Mouse (Mus musculus) common myeloid progenitor, adult 5-6 weeks (primary cell): ENCODE results near the gene Fgfr2. TPM values are rescaled to one million over a fixed set of nuclear protein-coding genes. Genes with fewer than 3 reads are reported as not detected.

ENCODE experiments used
- ATAC-seq: replicated peaks from 2 replicates; pipeline ENCODE4 v1.8.0; 2016; ENCODE audit warnings: low read depth, mild to moderate bottlenecking, moderate TSS enrichment, inconsistent platforms; ENCODE audit not compliant: poor library complexity, severe bottlenecking
- total RNA-seq: library from RNA; stranded (forward); fragments of 200-1000, 187-1606 nt; gene quantifications from 2 replicates; pipeline ENCODE4 v1.2.3, GENCODE M21; 2017

Gene Fgfr2
- total RNA-seq, 1 experiment from 2014 or later = not detected

- ATAC-seq = no peak
These were observed 140.5 kb downstream of the Fgfr2 start for GRCm38 (mm10) chr7:132982639-132983038.

DNA sequence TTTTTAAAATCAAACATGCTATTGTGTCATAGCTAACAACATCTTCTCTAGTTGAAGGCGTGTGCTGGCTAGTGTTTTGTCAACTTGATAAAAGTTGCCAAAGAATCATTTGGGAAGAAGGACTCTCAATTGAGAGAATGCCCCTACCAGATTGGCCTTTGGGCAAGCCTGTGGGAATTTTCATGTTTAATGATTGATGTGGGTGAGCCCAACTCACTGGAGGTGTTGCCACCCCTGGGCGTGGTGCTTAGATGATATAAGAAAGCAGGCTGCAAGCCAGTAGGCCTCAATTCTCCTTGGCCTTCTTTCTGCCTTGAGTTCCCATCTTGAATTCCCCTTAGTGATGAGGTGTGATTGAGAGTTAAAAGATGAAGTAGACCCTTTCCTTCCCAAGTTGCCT is 145.2 kb downstream of the Fgfr2 start:
- no peak for ATAC-seq

- ATAC-seq = no peak
These were observed 147.1 kb downstream of the Fgfr2 start for GRCm38 (mm10) chr7:132976079-132976478.

DNA sequence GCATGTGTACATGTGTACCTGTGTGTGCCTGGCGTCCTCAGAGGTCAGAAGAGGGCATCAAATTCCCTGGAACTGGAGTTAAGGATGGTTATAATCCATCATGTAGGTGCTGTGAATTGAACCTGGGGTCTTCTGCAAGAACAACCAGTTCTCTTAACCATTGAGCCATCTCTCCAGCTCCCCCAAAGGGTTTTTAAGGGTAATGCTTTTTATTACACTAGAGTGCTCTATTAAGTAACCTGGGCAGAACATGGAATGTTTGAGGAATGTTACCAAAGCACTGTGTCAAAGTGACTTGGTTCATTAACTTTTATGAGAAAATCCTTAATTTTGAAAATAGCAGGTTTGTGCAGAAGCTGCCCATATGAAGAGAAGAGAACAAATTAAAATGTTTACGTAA is 151.1 kb downstream of the Fgfr2 start:
- no peak for ATAC-seq

DNA sequence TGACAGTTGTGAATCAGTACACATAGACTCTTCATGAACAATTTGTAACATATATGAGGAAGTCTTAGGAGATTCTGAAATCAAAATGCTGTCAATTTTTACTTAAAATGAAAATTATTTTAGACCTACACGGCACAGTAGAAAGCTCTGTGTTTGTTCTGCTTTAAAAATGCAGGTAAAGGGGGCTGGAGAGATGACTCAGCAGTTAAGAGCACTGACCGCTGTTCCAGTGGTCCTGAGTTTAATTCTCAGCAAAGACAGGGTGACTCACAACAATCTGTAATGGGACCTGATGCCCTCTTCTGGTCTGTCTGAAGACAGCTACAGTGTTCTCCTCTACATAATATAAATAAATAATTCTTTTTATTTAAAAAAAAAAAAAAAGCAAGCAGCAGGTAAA is 157.4 kb downstream of the Fgfr2 start:
- ATAC-seq = no peak

- ATAC-seq = no peak
These were observed 158.8 kb downstream of the Fgfr2 start for GRCm38 (mm10) chr7:132964395-132964794.

DNA sequence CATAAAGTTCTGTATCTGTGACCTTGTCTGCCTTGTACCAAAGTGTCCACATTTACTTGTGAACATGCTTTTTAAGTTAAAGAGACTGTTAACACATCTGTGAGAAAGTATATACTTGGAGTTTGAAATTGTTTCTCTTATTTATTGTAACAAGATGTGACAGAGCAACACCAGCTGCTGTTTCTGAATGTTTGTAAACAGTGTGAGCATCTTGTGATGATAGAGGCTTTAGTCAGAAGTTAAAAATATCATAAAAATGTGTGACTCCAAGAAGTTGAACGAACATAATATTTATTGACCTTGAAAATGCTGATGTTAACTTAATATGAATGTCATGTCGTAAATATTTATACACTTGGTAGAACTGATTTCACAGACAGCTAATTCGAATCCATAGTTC is 172.5 kb downstream of the Fgfr2 start:
- ATAC-seq = no peak

DNA sequence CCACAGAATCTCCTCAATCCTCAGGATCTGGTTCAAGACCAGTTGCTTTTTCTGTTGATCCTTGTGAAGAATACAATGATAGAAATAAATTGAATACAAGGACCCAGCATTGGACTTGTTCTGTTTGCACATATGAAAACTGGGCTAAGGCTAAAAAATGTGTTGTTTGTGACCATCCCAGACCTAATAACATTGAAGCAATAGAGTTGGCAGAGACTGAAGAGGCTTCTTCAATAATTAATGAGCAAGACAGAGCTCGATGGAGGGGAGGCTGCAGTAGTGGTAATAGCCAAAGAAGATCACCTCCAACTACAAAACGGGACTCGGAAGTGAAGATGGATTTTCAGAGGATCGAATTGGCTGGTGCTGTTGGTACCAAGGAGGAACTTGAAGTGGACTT is 173.2 kb downstream of the Fgfr2 start:
- no peak for ATAC-seq

DNA sequence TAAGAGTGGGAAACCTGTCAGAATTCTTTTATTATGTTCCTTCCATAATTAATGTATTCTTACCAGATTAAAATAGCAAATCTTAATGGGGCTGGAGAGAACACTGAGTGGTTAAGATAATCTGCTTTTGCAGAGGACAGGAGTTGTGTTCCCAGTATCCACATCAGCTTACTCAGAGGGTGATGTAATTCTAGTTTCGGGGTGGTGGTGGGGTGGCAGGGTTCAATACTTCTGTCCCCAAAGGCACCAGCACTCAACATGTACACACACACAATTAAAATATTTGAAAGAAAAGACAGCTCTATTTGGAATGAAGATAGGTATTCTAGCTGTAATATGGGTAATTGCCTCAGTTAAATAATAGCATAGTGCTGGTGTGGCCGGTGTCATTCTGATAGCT is 182.6 kb downstream of the Fgfr2 start:
- ATAC-seq = no peak

GRCm38 (mm10) chr7:132939118-132939517 is 184.0 kb downstream of the Fgfr2 start:
- ATAC-seq = no peak

DNA sequence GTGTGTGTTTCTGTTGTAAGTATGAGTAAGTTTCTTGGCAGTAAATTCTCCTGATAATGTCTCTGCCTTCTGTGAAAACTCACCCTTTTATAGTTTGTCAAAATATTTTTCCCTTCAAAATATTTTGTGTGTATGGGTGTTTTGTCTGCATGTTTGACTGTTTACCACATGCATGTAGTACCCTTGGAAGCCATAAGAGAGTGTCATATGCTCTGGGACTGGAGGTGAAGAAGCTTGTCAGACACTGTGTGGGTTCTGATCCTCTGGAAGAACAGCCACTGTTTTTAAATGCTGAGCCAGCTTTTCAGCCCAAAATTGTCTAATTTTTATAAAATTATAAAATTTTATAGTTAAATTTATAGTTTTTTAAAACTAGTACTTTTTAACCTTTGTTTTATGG is 188.4 kb downstream of the Fgfr2 start:
- ATAC-seq = no peak

DNA sequence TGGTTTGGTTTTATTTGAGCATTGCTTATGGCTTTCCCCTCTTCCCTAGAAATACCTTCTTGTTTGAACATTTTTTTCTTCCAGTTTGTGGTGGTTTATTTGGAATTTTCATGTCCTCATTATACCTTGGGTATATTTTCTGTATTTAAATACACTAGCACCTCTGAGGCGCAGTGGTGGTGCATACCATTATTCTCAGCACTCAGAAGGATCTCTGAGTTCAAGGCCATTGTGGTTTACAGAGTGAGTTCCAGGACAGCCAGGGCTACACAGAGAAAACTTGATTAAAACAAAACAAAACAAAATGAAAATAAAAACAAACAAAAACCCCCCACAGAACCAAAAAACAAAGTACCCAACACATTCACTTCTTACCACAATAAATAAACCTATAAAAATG is 189.8 kb downstream of the Fgfr2 start:
- ATAC-seq = no peak

DNA sequence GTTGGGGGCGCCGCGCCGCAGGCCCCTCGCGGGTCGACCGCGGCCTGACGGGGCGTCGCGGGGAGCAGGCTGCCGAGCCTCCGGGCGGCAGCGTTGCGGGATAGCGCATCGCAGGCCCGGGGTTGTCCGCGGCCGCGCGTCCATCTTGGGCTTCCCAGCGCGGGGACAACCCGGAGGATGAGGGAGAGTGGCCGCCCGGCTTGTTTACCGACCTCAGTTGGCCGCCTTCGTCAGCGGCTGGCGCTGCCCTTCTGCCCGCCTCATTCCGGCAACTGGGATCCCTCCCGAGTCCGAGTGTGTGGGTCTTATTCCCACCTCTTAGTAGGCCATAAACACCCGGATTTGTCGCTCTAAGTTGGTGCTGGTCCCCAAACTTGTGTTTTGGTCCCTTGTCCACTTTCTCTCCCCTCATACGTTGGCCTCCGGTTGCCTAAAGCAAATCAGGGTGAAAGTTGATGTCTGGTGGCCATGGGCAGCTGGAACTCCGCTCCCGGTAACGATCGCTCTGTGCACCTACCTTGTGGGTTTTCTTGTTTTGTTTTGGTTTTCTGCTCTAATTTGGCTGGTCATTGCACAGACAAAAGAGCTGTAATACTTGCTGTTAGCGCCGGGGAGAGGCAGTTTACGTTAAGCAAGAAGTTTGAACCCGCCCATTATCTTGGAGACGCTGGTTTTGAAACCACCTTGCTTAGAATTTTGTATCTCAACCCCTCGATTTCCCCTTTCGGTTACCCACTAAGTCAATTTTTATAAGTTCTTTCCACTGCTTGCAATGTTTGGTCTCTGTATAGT is 191.4 kb downstream of the Fgfr2 start:
- ATAC-seq = peak; percentile 26

GRCm38 (mm10) chr7:132930850-132931559 is 192.1 kb downstream of the Fgfr2 start, which contains the start of gene Zranb1:
Gene Zranb1 (plus strand): TSS chr7:132931142.
- ATAC-seq = peak; percentile 91

DNA sequence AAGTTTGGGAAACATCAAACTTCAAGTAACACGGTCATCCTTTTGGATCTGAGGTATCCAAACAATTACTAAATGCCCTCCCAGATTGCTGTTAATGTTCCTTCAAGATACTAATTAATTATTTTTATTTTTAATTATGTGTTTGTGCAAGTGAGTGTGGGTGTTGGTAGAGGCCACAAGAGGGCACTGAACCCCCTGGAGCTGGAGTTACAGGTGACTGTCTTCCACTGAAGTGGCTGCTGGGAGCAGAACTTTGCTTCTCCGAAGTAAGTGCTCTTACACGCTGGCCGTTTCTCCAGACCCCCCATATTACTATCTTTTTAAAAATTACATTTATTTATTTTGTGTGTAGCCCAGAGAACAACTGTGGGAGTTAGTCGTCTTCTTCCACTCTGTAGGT is 193.1 kb downstream of the Fgfr2 start:
- ATAC-seq = no peak

DNA sequence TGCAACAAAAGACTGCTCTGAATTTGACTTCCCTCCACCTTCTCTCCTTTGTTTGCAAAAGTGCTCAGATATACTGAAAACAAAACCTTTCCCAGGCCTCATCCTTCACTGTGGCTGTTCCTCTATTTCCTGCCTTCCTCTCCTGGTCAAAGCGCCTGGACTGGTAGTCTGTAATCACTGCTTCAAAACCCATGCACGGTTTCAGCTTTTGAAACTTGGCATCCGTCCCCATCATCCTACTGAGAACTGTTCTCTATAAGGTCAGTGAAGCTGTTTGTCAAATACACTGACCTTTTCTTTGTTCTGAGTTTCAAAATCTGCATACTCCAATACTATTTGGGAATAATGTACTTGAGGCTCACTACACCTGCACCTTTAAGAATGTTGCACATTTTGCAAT is 195.9 kb downstream of the Fgfr2 start:
- ATAC-seq = no peak

DNA sequence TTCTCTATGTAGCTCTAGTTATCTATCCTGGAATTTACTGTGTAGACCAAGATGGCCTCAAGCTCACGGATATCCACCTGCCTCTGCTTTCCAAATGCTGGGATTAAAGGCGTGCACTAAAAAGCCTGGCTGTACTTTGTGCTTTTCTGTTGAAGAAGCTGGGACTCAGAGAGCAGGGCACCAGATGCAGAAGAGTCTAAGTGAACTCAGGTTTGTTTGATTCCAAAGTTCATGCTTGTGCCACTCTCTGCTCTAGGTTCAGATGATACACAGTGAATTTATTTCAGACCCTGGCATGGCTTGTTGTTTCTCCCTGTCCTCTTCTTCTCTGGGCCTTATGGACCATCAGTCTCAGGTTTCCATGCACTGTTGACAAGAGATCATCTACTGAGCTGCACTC is 197.9 kb downstream of the Fgfr2 start:
- no peak for ATAC-seq

GRCm38 (mm10) chr7:132921971-132922370 is 201.2 kb downstream of the Fgfr2 start:
- ATAC-seq = no peak

GRCm38 (mm10) chr7:132903796-132904195 is 219.4 kb downstream of the Fgfr2 start:
- 0 out of 2 replicates have a peak, but pooled peaks have one; percentile 59 for ATAC-seq

DNA sequence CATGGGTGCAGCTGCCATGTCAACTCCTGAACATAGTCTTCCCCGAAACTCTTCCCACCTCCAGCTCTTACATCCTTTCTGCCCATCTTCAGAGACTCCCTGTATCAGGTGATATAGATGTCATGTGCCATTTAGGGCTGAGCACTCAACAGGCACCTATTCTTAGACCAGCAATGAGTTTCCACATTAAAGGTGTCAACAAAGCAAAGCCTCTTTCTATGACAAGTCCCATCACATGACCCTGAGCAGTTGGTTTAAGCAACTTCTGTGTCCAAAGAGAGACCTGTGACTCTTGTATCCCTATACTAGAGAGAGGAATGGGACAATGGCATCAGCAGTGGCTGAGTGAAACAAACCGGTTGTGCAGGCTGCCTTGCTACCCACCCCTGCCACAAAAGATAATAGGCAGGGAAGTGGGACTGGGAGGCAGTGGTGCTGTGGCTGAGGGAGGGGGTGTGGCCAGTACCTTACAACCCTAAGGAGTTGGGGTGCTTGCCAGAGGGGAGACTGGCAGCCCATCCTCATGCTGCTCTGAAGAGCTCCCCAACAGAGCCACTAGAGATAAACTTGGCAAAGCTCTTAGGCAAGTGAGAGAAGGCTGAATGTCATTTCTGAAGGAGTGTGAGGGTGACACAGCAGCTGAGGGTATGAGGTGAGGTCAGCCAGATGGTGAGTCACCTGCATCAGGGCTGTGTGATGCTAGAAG is 222.2 kb downstream of the Fgfr2 start:
- peak; percentile 73 for ATAC-seq

GRCm38 (mm10) chr7:132898234-132898633 is 224.9 kb downstream of the Fgfr2 start:
- ATAC-seq = peak; percentile 73
